Mouse (Mus musculus) embryonic facial prominence, embryonic 14.5 days (tissue): Measurements from ENCODE around the gene Lim2. TPM values are rescaled to one million over a fixed set of nuclear protein-coding genes. Genes with fewer than 3 reads are reported as not detected.
A peak's percentile ranks its signal among the peaks of the same experiment; 100 is the strongest.

Source experiments
- ATAC-seq: fragments of 200-750 bp; cut with Nextera tagmentation; 2 replicates; pipeline ENCODE4 v1.8.0; 2017; ENCODE audit warnings: low read depth, moderate number of reproducible peaks, moderate TSS enrichment
- DNase-seq: peaks from one replicate; pipeline ENCODE4 v3.0.0-alpha.2; 2015; ENCODE audit warnings: low spot score
- H3K27ac ChIP-seq: fragments of 300-500 bp; sonication (generic); replicated peaks from 2 replicates; pipeline ENCODE4 v1.5.1; 2014; ENCODE audit warnings: low read depth, mild to moderate bottlenecking, low read length, moderate library complexity
- H3K27me3 ChIP-seq: fragments of 300-500 bp; sonication (generic); replicated peaks from 2 replicates; pipeline ENCODE4 v1.6.1; 2014; ENCODE audit warnings: low read length; ENCODE audit not compliant: control insufficient read depth, insufficient read depth
- H3K36me3 ChIP-seq: fragments of 300-500 bp; sonication (generic); 2 replicates; pipeline ENCODE4 v1.6.1; 2014; ENCODE audit warnings: low read length, mixed read lengths; ENCODE audit not compliant: control insufficient read depth, insufficient read depth
- H3K4me1 ChIP-seq: fragments of 300-500 bp; sonication (generic); 2 replicates; pipeline ENCODE4 v1.6.1; 2014; ENCODE audit warnings: antibody characterized with exemption, low read length; ENCODE audit not compliant: control insufficient read depth, insufficient read depth
- H3K4me2 ChIP-seq: fragments of 300-500 bp; sonication (generic); 2 replicates; pipeline ENCODE4 v1.6.1; 2014; ENCODE audit warnings: low read depth, mild to moderate bottlenecking, low read length, moderate library complexity, mixed read lengths
- H3K4me3 ChIP-seq: fragments of 300-500 bp; sonication (generic); 2 replicates; pipeline ENCODE4 v1.5.1; 2014; ENCODE audit warnings: low read depth, mild to moderate bottlenecking, low read length
- H3K9ac ChIP-seq: fragments of 300-500 bp; sonication (generic); 2 replicates; pipeline ENCODE4 v1.6.1; 2014; ENCODE audit warnings: low read depth, mild to moderate bottlenecking, low read length, moderate library complexity, mixed read lengths
- H3K9me3 ChIP-seq: fragments of 300-500 bp; sonication (generic); 2 replicates; pipeline ENCODE4 v1.6.1; 2016; ENCODE audit warnings: low read length; ENCODE audit not compliant: control insufficient read depth
- WGBS: fragments of 180-500 bp; shearing (Covaris S2); extraction: QIAGEN DNeasy Blood & Tissue Kit; methylation state at CpG from one replicate; pipeline ENCODE4 v1.1.7; 2014; 5-methylcytosine and 5-hydroxymethylcytosine counted together
- polyA plus RNA-seq: library from polyadenylated mRNA; unstranded; fragments of >200 nt; fragmentation: Nextera tagmentation; extraction: Ambion mirVana; gene quantifications from 2 replicates; pipeline ENCODE4 v1.2.1, GENCODE M21; 2014

Lim2 gene
- polyA plus RNA-seq, 1 experiment from 2014 or later = not detected

DNA sequence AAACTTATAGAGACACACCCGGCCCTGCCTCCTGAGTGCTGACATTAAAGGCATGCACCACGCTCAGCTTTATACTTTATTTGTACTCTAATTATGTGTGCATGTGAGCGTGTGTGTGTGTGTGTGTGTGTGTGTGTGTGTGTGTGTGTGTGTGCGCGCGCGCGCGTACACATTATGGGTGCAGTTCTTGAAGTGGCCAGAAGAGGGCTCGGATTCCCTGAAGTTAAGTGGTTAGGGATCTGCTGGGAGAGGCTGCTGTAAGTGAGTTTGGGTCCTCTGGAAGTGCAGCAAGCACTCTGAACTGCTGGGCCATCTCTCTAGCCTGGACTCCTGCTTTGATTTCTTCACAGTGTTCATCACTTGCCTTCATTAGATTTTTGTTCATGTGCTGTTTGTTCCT, 10.2 kb upstream of the Lim2 start:
- 76% methylated on average over 6 of the region's 10 CpGs for WGBS
- H3K4me2 ChIP-seq = no peak overlapping the region
- H3K27me3 ChIP-seq = no peaks in the 10 kb centered on the region
- no peaks in the 10 kb centered on the region for H3K4me1 ChIP-seq
- H3K36me3 ChIP-seq = no peaks in the 10 kb centered on the region
- H3K27ac ChIP-seq = no peak overlapping the region
- H3K4me3 ChIP-seq = no peak overlapping the region
- no peak for ATAC-seq
- no peaks in the 10 kb centered on the region for H3K9me3 ChIP-seq
- H3K9ac ChIP-seq = no peak overlapping the region
- no peak for DNase-seq

DNA sequence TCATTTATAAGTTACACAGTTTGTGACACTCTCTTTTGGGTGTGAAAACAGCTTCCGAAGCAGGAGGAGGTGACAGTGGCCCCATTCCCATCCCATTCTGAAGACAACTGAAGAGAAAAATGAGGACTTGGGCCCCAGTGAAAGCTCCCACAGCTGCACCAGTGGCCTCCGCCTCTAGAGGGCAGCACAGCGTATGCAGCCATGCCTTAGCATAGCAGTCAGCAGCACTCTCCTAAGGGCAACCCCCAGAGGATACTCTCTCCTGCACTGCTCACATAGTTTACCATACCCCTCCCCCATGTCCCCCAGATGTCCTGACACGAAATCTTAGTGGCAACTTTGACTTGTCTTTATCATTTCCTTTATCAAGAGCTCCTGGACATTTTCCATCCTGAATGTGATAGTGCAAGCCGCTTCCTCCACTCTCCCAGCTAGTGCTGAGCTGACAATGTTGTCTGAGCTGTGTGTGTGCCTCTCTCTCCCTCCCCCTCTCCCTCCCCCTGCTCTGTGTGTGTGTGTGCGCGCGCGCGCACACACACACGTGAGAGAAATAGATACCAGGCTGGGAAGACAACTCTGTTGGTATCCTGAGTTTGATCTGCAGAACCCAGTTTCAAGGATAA, 4.4 kb upstream of the Lim2 start:
- Histone ChIP-seq H3K4me3 (no peak overlapping the region), H3K36me3 (no peaks in the 10 kb centered on the region), H3K27me3 (no peaks in the 10 kb centered on the region), H3K9ac (0 out of 2 replicates have a peak overlapping the region, but pooled peaks have one; percentile 0), H3K9me3 (no peaks in the 10 kb centered on the region), H3K4me1 (no peaks in the 10 kb centered on the region), H3K27ac (no peak overlapping the region), H3K4me2 (peak overlapping the region; percentile 18)
- WGBS = 11% methylated on average over 11 of the region's 11 CpGs
- ATAC-seq (peak; percentile 83), DNase-seq (peak; percentile 85)

DNA sequence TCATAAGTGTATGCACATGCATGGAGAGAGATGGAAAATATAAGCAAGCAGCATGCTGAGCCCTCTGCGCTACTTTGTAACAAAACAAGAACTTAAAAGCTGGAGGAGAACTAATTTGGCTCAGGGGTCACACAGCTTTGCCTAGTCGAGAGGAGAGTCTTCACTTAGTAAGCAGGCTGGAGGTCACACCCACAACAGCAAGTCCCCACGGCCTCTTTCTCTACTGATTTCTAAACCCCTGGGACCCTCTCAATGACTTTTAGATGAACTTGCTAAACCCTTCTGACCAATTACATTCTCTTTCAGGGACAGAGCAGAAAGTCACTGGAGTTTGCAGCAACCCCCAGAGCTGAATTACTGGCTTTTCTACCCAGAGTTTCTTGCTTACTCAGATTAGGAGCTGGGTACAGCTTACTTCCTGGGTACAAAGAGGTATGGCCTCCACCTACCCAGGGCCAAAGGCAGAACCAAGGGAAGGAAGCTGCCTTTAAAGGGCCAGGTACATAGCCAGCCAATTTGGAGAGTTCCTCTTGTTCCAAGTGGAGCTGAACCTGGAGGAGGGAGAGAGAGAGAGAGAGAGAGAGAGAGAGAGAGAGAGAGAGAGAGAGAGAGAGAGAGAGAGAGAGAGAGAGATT, 3.4 kb upstream of the Lim2 start:
- Histone ChIP-seq H3K4me2 (no peak overlapping the region), H3K4me3 (no peak overlapping the region), H3K27ac (no peak overlapping the region), H3K27me3 (no peaks in the 10 kb centered on the region), H3K9me3 (no peaks in the 10 kb centered on the region), H3K36me3 (no peaks in the 10 kb centered on the region), H3K9ac (no peak overlapping the region), H3K4me1 (no peaks in the 10 kb centered on the region)
- ATAC-seq (no peak), DNase-seq (no peak)
- 60% methylated on average over 3 of the region's 3 CpGs for WGBS

DNA sequence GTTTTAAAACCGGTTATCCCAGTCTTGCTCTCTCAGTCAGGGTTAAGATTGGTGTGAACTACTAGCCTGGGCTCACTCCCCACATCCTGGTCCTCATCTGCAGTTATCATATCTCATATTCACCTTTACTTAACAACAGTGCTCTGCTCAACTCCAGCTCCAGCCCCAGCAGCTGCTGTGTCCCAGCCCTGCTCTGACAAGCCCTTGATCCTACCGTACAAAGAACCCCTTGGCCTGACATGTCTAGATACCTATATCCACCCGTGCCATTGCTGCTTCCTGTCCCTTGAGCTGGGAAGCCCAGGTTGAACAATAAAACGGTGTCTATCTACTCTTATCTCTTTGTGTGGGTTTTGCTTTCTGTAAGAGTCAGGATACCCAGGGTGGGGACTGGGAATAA, 2.0 kb downstream of the Lim2 start:
- no peaks in the 10 kb centered on the region for H3K27me3 ChIP-seq
- no peak overlapping the region for H3K9ac ChIP-seq
- H3K4me2 ChIP-seq = no peak overlapping the region
- H3K4me3 ChIP-seq = no peak overlapping the region
- no peak overlapping the region for H3K27ac ChIP-seq
- 51% methylated on average over 4 of the region's 4 CpGs for WGBS
- DNase-seq (no peak), ATAC-seq (no peak)
- no peaks in the 10 kb centered on the region for H3K36me3 ChIP-seq
- H3K4me1 ChIP-seq = no peaks in the 10 kb centered on the region
- H3K9me3 ChIP-seq = no peaks in the 10 kb centered on the region

DNA sequence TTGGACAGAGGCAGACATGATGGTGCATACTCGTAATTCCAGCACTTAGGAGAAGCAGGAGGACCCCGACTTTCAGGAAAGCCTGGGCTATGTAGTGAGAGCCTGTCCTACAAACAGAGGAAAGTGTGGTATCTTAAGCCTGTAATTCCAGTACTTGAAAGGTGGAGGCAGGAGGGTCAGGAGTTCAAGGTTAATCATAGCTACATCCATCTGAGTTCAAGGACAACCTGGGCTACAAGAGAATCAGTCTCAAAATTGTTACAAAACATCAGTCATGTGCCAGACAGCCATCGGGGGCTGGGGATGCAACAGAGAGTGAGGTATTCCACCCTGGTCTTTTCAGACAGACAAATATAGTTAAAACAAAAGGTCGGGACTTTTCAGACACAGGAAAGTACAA, 5.4 kb downstream of the Lim2 start:
- ATAC-seq = no peak
- Histone ChIP-seq H3K4me3 (no peak overlapping the region), H3K36me3 (no peaks in the 10 kb centered on the region), H3K9ac (no peak overlapping the region), H3K9me3 (no peaks in the 10 kb centered on the region), H3K27me3 (no peaks in the 10 kb centered on the region), H3K4me1 (no peaks in the 10 kb centered on the region), H3K4me2 (no peak overlapping the region), H3K27ac (no peak overlapping the region)
- DNase-seq = no peak
- 67% methylated on average over 4 of the region's 4 CpGs for WGBS

DNA sequence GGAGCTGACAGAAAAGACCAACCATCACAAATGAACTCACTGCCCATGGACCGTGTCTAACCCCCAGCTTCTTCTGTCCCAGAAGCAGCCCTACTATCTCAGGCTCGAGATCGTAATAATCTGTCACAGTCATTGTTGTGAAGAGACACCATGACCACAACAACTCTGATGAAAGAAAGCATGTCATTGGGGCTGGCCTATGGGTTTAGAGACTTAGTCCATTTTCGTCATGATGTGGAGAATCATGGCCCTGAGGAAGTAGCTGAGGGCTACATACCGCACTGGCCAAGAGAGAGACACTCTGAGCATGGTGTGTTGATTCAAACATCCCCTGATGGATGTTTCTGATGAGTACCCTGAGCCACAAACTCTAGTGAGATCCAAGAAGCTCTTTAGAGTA, 7.2 kb downstream of the Lim2 start:
- WGBS = 79% methylated on average over 5 of the region's 5 CpGs
- no peak for ATAC-seq
- Histone ChIP-seq H3K4me3 (no peak overlapping the region), H3K9me3 (no peaks in the 10 kb centered on the region), H3K4me2 (no peak overlapping the region), H3K27me3 (no peaks in the 10 kb centered on the region), H3K27ac (no peak overlapping the region), H3K36me3 (no peaks in the 10 kb centered on the region), H3K9ac (no peak overlapping the region), H3K4me1 (no peaks in the 10 kb centered on the region)
- DNase-seq = no peak

DNA sequence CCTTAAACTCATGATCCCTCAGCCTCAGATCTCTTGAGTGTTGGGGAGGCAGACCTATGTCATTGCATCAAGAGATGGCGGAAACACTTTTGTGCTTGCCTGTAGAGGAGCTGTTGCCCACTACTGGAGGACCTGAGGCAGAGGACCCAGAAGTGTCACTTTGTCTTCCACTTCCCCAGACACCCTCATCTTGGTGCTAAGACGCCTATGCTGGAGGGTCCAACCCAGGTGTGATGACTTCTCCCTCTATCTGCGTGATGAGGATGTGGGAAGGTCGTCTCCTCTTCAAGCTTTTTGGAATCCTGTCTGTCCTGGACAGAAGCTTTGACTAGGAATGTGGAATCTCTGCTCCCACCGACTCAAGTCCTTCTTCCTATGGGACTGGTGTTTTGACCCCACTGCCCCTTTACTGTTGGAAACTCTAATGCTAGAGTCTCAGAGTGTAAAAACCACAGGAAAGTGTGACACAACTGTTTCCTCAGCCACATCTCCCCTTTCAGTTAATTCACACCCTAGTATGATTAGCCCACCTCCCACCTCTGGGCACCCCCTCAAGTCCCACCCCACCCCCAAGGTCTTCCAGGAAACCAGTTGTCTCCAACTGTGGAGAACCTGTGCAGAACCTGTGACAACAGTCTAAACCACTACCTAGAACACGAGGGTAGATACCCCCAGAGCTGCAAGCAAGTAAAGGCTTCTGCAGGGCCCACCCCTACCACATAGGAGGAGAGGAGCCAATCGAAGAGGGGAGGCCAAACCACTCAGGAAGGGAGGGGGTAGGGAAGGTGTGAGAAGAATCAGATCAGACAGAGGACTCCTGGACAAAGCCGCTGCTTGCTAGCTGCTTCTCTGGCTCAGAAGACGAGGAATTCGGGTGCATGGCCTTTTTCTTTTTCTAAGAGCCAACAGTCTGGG, 9.1 kb downstream of the Lim2 start, which contains the start of gene Nkg7:
Gene Nkg7 (plus strand): TSS at position 733 of the 915 bp plus-strand sequence.
- no peaks in the 10 kb centered on the region for H3K4me1 ChIP-seq
- H3K9me3 ChIP-seq = no peaks in the 10 kb centered on the region
- no peaks in the 10 kb centered on the region for H3K27me3 ChIP-seq
- ATAC-seq = no peak
- 76% methylated on average over 10 of the region's 10 CpGs for WGBS
- no peak within 1 kb of the TSS for H3K4me3 ChIP-seq
- no peak within 1 kb of the TSS for H3K9ac ChIP-seq
- H3K27ac ChIP-seq = no peak within 1 kb of the TSS
- no peak within 1 kb of the TSS for H3K4me2 ChIP-seq
- DNase-seq = no peak
- no peaks in the 10 kb centered on the region for H3K36me3 ChIP-seq

DNA sequence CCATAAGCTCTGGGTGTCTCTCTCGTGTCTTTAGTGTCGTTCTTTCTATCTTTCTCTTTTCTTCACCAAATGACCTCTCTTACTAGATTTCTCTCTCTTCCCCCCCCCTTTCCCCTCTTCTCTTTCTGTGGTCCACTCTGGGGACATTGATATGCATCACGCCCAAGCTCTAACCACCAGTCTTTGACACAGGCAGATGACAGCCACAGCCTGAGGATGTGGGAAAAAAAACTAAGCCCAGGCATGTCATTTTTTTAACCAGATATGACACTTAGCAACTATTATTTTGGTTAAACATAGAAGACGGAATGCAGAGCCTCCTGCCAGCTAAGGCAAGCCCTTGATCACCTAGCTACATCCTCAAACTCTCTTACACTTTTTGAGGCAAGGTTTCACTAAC, 11.1 kb downstream of the Lim2 start:
- 79% methylated on average over 4 of the region's 4 CpGs for WGBS
- Histone ChIP-seq H3K36me3 (no peaks in the 10 kb centered on the region), H3K9ac (no peak overlapping the region), H3K4me2 (no peak overlapping the region), H3K27me3 (no peaks in the 10 kb centered on the region), H3K27ac (no peak overlapping the region), H3K9me3 (no peaks in the 10 kb centered on the region), H3K4me1 (peaks cover 4% of the 10 kb centered on the region; the same call in 1 of the 2 replicates), H3K4me3 (no peak overlapping the region)
- DNase-seq = no peak
- no peak for ATAC-seq
